Mouse (Mus musculus): Measurements from ENCODE around the gene Sphk2. TPM values are rescaled to one million over a fixed set of nuclear protein-coding genes. Genes with fewer than 3 reads are reported as not detected.

The Sphk2 gene
- polyA plus RNA-seq, 1 experiment from 2014 or later, result 17.5 TPM

DNA sequence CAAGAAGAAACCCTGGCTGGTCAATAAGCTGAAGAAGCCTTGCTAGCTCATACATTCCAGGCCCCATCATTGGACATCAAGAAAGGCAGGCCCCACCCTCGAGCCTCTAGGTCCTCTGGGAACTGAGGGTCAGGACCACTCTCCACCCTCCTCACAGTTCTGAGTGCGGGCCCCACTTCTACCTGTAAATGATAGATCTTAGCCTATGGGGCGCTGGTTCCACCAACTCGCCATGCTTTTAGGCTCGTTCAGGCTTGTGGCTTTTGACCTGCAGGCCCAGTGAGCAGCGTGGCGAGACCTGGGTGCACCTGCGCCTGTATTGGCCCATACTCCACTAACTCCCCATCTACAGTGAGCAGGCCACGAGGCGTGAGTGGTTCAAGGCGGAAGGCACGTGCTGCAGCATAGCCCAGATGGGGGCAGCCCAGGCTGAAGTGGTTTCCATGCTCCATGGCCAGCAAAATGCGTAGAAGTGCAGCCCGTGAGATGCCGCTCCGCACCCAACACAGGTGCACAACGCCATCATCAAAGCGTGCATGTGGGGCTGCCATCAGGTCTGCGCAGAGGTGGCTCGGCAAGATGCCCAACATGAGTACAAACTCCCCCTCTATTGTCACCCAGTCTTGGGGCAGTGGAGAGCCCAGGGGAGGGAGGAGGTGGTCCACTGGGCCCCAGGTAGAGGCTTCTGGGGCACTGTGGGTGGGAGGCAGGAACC, 7.2 kb downstream of the Sphk2 start:
- peaks cover 51% of the 10 kb centered on the region for H3K4me1 ChIP-seq
- H3K4me3 ChIP-seq, result no peak overlapping the region
- H3K36me3 ChIP-seq, result peaks cover 41% of the 10 kb centered on the region
- 89% methylated on average over 20 of the region's 20 CpGs for WGBS
- H3K4me2 ChIP-seq, result no peak overlapping the region
- H3K9me3 ChIP-seq, result no peaks in the 10 kb centered on the region
- H3K27me3 ChIP-seq (replicated peaks), result no peaks in the 10 kb centered on the region
- H3K9ac ChIP-seq, result no peak overlapping the region
- no peak for ATAC-seq (ENCODE audit: extremely low read depth, insufficient number of reproducible peaks, low FRiP score, low TSS enrichment)
- H3K27ac ChIP-seq (replicated peaks), result no peak overlapping the region

GRCm38 (mm10) chr7:45709677-45710355, 8.0 kb downstream of the Sphk2 start:
- WGBS, result 76% methylated on average over 14 of the region's 14 CpGs
- H3K9ac ChIP-seq, result no peak overlapping the region
- H3K4me1 ChIP-seq, result peaks cover 52% of the 10 kb centered on the region

GRCm38 (mm10) chr7:45709036-45709435, 8.8 kb downstream of the Sphk2 start:
- Histone ChIP-seq H3K4me3 (no peak overlapping the region), H3K27ac (replicated peaks) (no peak overlapping the region), H3K9me3 (no peaks in the 10 kb centered on the region), H3K4me1 (peaks cover 46% of the 10 kb centered on the region), H3K9ac (no peak overlapping the region), H3K4me2 (no peak overlapping the region), H3K27me3 (replicated peaks) (no peaks in the 10 kb centered on the region), H3K36me3 (peaks cover 41% of the 10 kb centered on the region)
- no peak for ATAC-seq (ENCODE audit: extremely low read depth, insufficient number of reproducible peaks, low FRiP score, low TSS enrichment)
- WGBS, result 43% methylated on average over 6 of the region's 6 CpGs

More at GRCm38 (mm10) chr7:45709677-45710355, 8.0 kb downstream of the Sphk2 start:
- Histone ChIP-seq H3K27ac (replicated peaks) (no peak overlapping the region), H3K36me3 (peaks cover 41% of the 10 kb centered on the region), H3K27me3 (replicated peaks) (no peaks in the 10 kb centered on the region), H3K9me3 (no peaks in the 10 kb centered on the region), H3K4me2 (no peak overlapping the region), H3K4me3 (no peak overlapping the region)
- ATAC-seq (ENCODE audit: extremely low read depth, insufficient number of reproducible peaks, low FRiP score, low TSS enrichment), result no peak

DNA sequence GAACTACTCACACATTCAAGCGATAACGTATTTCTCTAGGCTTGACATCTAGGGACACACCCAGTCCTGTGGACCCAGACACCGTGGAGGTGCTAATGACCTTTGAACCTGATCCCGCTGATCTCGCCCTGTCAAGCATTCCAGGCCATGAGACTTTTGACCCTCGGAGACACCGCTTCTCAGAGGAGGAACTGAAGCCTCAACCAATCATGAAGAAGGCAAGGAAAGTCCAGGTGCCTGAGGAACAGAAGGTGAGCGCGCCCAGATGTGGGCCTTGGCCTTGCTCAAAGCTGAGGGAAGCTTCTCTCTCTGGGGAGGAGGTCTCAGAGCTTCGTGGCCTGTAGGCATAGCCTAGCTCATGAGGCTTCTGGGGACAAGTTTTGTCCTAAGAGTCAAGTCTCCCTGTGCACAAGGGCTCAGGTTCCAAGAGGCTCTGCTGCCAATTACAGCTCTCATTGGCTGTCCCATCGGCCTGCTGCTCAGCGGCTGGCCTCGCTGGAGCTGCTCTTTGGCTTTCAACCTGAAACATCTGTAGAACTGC, 9.5 kb downstream of the Sphk2 start:
- peak overlapping the region; percentile 99 for H3K4me2 ChIP-seq
- 0 out of 2 replicates have a peak overlapping the region, but pooled peaks have one; percentile 92 for H3K27ac ChIP-seq (replicated peaks)
- ATAC-seq (ENCODE audit: extremely low read depth, insufficient number of reproducible peaks, low FRiP score, low TSS enrichment), result no peak
- H3K9me3 ChIP-seq, result no peaks in the 10 kb centered on the region
- 43% methylated on average over 13 of the region's 13 CpGs for WGBS
- peak overlapping the region; percentile 60 for H3K9ac ChIP-seq
- H3K4me3 ChIP-seq, result peak overlapping the region; percentile 82
- peaks cover 52% of the 10 kb centered on the region for H3K4me1 ChIP-seq
- no peaks in the 10 kb centered on the region for H3K27me3 ChIP-seq (replicated peaks)
- H3K36me3 ChIP-seq, result peaks cover 38% of the 10 kb centered on the region

DNA sequence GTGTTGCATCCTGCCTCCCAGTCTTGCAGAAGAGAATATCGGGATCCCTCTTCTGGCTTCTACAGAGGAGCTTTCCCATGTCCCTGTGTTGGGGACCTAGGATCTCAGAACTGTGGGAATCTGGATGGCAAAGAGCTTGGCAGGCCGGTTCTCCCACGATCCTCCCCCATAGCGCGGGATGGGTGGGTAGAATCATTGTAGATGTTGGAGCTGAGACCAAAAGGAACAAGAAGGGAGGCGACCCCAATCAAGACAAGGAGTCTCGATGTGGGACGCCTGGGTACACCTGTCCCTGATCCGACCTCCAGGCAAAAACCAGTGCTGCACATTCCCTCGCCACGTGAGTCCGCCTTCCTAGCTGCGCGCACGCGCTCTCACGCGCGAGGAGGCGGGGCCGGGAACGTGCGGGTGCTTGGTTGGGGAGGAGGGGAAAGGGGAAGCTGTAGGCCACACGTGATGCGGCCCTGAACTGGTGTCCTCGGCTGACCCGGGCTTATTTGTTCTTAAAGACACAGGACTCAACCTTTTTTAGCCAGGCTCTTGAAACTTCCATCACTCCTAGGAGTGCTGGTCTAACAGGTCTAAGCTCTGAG, 10.3 kb downstream of the Sphk2 start:
- Histone ChIP-seq H3K36me3 (peaks cover 30% of the 10 kb centered on the region), H3K27ac (replicated peaks) (peak overlapping the region; percentile 92), H3K4me1 (peaks cover 53% of the 10 kb centered on the region), H3K4me2 (peak overlapping the region; percentile 99), H3K27me3 (replicated peaks) (no peaks in the 10 kb centered on the region), H3K9me3 (no peaks in the 10 kb centered on the region), H3K4me3 (peak overlapping the region; percentile 82), H3K9ac (peak overlapping the region; percentile 91)
- ATAC-seq (ENCODE audit: extremely low read depth, insufficient number of reproducible peaks, low FRiP score, low TSS enrichment), result 0 out of 2 replicates have a peak, but pooled peaks have one; percentile 20
- WGBS, result under 1% methylated on average over 27 of the region's 27 CpGs

DNA sequence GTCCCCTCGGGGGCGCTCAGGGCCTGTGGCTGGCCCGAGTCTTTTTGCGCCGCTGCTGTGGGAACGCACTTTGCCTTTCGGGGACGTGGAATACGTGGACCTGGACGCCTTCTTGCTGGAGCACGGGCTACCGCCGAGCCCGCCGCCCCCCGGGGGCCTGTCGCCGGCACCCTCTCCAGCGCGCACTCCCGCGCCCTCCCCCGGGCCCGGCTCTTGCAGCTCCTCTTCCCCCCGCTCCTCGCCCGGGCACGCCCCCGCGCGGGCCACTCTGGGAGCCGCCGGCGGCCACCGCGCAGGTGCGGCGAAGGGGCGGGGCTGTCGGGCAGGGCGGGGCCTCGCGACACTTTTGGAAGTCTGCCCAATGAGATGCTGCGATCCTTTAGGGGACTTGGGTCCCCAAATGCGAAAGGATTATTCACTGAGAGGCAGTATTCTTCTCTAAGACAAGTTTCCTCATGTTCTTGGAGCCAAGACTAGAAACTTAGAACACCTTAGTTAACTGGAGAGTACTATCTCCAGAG, 11.0 kb downstream of the Sphk2 start:
- ATAC-seq (ENCODE audit: extremely low read depth, insufficient number of reproducible peaks, low FRiP score, low TSS enrichment), result no peak
- 1% methylated on average over 44 of the region's 45 CpGs for WGBS
- no peaks in the 10 kb centered on the region for H3K27me3 ChIP-seq (replicated peaks)

DNA sequence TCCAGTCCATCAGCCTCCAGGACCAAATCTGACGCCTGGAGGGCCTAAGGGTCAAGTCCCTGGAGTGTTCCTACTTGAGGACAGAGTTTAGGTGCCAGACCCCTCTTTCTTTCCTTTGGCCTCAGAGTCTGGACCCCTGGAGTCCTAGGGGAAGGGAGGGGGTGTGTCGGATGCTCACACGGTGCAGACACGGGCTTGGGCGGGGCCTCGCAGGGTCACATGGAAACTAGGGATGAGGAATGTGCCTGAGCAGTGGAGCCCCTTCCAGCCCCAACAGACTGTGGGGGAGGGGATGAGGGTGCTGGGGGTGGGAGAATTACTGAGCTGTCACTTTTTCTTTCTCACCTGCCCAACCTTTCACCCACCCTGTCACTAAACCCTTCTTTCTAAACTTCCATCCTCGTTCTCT, 11.9 kb downstream of the Sphk2 start:
- 0% methylated on average over 7 of the region's 7 CpGs for WGBS
- peaks cover 9% of the 10 kb centered on the region for H3K27me3 ChIP-seq (replicated peaks)
- peak overlapping the region; percentile 99 for H3K4me2 ChIP-seq
- peak overlapping the region; percentile 91 for H3K9ac ChIP-seq
- ATAC-seq (ENCODE audit: extremely low read depth, insufficient number of reproducible peaks, low FRiP score, low TSS enrichment), result peak; percentile 11; the same call in 1 of the 2 replicates
- H3K4me3 ChIP-seq, result peak overlapping the region; percentile 82
- no peaks in the 10 kb centered on the region for H3K9me3 ChIP-seq
- H3K36me3 ChIP-seq, result peaks cover 14% of the 10 kb centered on the region
- H3K27ac ChIP-seq (replicated peaks), result peak overlapping the region; percentile 92
- H3K4me1 ChIP-seq, result peaks cover 60% of the 10 kb centered on the region

More for the DNA sequence above, 11.0 kb downstream of the Sphk2 start:
- Histone ChIP-seq H3K9ac (peak overlapping the region; percentile 91), H3K4me3 (peak overlapping the region; percentile 82), H3K27ac (replicated peaks) (peak overlapping the region; percentile 92), H3K9me3 (no peaks in the 10 kb centered on the region), H3K4me2 (peak overlapping the region; percentile 99), H3K36me3 (peaks cover 23% of the 10 kb centered on the region), H3K4me1 (peaks cover 53% of the 10 kb centered on the region)

GRCm38 (mm10) chr7:45705443-45705864, 12.3 kb downstream of the Sphk2 start:
- Histone ChIP-seq H3K9me3 (no peaks in the 10 kb centered on the region), H3K4me3 (peak overlapping the region; percentile 82), H3K27me3 (replicated peaks) (peaks cover 12% of the 10 kb centered on the region), H3K4me2 (peak overlapping the region; percentile 99), H3K9ac (peak overlapping the region; percentile 91), H3K27ac (replicated peaks) (peak overlapping the region; percentile 92), H3K36me3 (peaks cover 10% of the 10 kb centered on the region), H3K4me1 (peaks cover 64% of the 10 kb centered on the region)
- WGBS, result under 1% methylated on average over 21 of the region's 21 CpGs
- ATAC-seq (ENCODE audit: extremely low read depth, insufficient number of reproducible peaks, low FRiP score, low TSS enrichment), result no peak

DNA sequence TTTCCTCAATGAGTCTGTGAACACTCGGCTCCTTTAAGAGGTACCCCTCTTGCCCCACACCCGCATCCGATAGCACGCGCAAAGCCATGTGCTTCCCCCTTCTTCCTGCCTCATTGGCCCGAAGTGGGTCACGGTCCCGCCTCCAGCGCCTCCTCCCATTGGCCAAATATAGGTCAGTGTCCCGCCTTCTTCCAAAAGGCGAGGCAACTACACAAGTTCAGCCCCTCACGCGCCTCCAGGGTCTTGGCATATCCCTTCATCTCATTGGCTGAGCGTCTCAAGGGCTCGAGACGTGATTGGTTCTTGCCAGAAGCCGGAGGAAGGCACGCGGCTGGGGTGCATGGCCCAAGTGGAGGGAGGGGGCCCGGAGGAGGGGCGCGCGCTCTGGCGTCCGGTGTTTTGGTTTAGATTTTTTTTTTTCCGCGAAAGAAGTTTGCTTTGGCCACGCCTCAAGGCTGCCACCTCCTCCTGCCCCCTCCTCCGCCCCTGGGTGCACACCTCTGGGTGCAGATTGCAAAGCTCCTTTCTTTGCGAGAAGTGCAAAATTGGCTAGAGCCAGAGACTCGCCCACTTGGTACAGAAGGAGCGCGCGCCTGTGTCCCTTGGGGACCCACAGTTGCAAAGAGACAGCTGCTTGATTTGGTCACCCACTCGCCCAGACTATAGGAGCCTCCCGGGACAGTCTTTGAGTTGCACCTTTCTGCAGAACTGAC, 12.9 kb downstream of the Sphk2 start, which contains the start of gene Dbp:
TSS of gene Dbp (plus strand) at position 359 of the 713 bp plus-strand sequence.
- H3K4me1 ChIP-seq, result peaks cover 69% of the 10 kb centered on the region
- peak within 1 kb of the TSS; percentile 99 for H3K4me2 ChIP-seq
- WGBS, result under 1% methylated on average over 36 of the region's 36 CpGs
- peak; percentile 79 for ATAC-seq (ENCODE audit: extremely low read depth, insufficient number of reproducible peaks, low FRiP score, low TSS enrichment)
- peak within 1 kb of the TSS; percentile 92 for H3K27ac ChIP-seq (replicated peaks)
- H3K9ac ChIP-seq, result peak within 1 kb of the TSS; percentile 91
- no peaks in the 10 kb centered on the region for H3K9me3 ChIP-seq
- H3K27me3 ChIP-seq (replicated peaks), result peaks cover 18% of the 10 kb centered on the region
- H3K36me3 ChIP-seq, result peaks cover 4% of the 10 kb centered on the region
- peak within 1 kb of the TSS; percentile 82 for H3K4me3 ChIP-seq

- no peaks in the 10 kb centered on the region for H3K9me3 ChIP-seq
- ATAC-seq (ENCODE audit: extremely low read depth, insufficient number of reproducible peaks, low FRiP score, low TSS enrichment), result 0 out of 2 replicates have a peak, but pooled peaks have one; percentile 6
- peak overlapping the region; percentile 99 for H3K4me2 ChIP-seq
- H3K27me3 ChIP-seq (replicated peaks), result peaks cover 25% of the 10 kb centered on the region
- H3K27ac ChIP-seq (replicated peaks), result peak overlapping the region; percentile 86
- peaks cover 73% of the 10 kb centered on the region for H3K4me1 ChIP-seq
- H3K36me3 ChIP-seq, result no peaks in the 10 kb centered on the region
- peak overlapping the region; percentile 83 for H3K9ac ChIP-seq
- peak overlapping the region; percentile 82 for H3K4me3 ChIP-seq
- WGBS, result under 1% methylated on average over 13 of the region's 13 CpGs
Observed at GRCm38 (mm10) chr7:45704046-45704559, 13.7 kb downstream of the Sphk2 start.
